Comparison of ENCODE assay signal across 20 mouse cellular contexts in the genomic region with DNA sequence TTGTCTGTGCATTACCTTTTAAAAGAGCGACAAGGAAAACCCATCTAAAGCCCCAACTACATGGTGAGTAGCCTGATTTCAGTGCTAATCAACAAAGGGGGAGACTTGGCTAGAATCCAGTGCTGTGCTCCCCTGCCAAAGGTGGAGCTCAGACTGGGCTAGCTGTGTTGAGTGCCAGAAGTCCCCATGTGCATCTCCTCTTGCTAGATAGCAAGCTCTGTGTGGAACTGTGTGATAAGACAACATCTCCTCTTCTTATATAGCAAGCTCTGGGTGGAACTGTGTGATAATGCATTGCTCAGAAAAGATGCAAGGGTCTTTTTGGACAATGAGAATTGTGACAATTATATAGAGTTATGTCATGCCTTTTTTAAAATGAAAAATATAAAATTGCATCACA.
A peak's percentile ranks its signal among the peaks of the same experiment; 100 is the strongest.
DNase-seq lines count a peak whose midpoint lies in the region; ATAC-seq and TF ChIP-seq lines count a peak whose summit lies in the region.
"Had no signal": no experiment of that assay in that cellular context is flagged by ENCODE, and none has a peak within 500 bp of the region (broad histone marks: within the 10 kb centered on the region; RNA-seq: fewer than 3 reads in every experiment).

No protein-coding gene starts in this region.

- no peaks in the 10 kb centered on the region for H3K27me3 ChIP-seq in liver, embryonic 15.5 days
- H3K27me3 ChIP-seq in liver, postnatal 0 days (ENCODE audit: insufficient read depth, low read length): no peaks in the 10 kb centered on the region
- H3K27me3 ChIP-seq in midbrain, embryonic 11.5 days (ENCODE audit: control insufficient read depth, insufficient read depth, low read length): no peaks in the 10 kb centered on the region
- H3K27me3 ChIP-seq: embryonic facial prominence, embryonic 15.5 days; forebrain, embryonic 12.5 days; heart, embryonic 13.5 days; hindbrain, embryonic 12.5 days had no signal

- 60% methylated on average over 1 of the region's 1 CpGs for WGBS in liver, embryonic 15.5 days (ENCODE audit: insufficient replicate concordance)
- WGBS in liver, postnatal 0 days (ENCODE audit: insufficient replicate concordance): 67% methylated on average over 1 of the region's 1 CpGs
- WGBS in midbrain, embryonic 11.5 days: 74% methylated on average over 1 of the region's 1 CpGs

- TF ChIP-seq EP300 in liver, postnatal 0 days (IDR thresholded peaks at IDR 0.05; ENCODE audit: low read depth): no peak

- TF ChIP-seq CTCF in liver, postnatal 0 days (IDR thresholded peaks at IDR 0.05; ENCODE audit: low read depth): no peak

- no peak for DNase-seq in liver, postnatal 0 days
- DNase-seq in T-cell, adult 2 months (ENCODE audit: low spot score): no peak
- DNase-seq in midbrain, embryonic 11.5 days (ENCODE audit: low spot score, missing footprints): no peak
- DNase-seq: adrenal gland, postnatal 10 days; cerebellum, adult 18-20 months; cerebellum, adult 9-11 months; cerebellum, postnatal 36 days; gastrocnemius, adult 2 months; gastrocnemius, postnatal 25 days; heart, postnatal 4 days had no signal

- H3K4me1 ChIP-seq in liver, embryonic 15.5 days (replicated peaks): no peaks in the 10 kb centered on the region
- no peaks in the 10 kb centered on the region for H3K4me1 ChIP-seq in liver, postnatal 0 days (ENCODE audit: insufficient read depth)
- H3K4me1 ChIP-seq in midbrain, embryonic 11.5 days (ENCODE audit: control insufficient read depth, insufficient read depth, low read length): no peaks in the 10 kb centered on the region
- H3K4me1 ChIP-seq: embryonic facial prominence, embryonic 15.5 days; forebrain, embryonic 12.5 days; heart, embryonic 13.5 days; hindbrain, embryonic 12.5 days had no signal

- ATAC-seq in liver, embryonic 15.5 days (ENCODE audit: insufficient read depth): 0 out of 2 replicates have a peak, but pooled peaks have one; percentile 22
- no peak for ATAC-seq in liver, postnatal 0 days
- ATAC-seq in common myeloid progenitor, adult 5-6 weeks (replicated peaks; ENCODE audit: low read depth, poor library complexity, severe bottlenecking): peak; percentile 86
- peak; percentile 94 for ATAC-seq in megakaryocyte progenitor cell, adult 5-6 weeks (replicated peaks; ENCODE audit: poor library complexity)
- no peak for ATAC-seq in midbrain, embryonic 11.5 days (ENCODE audit: low FRiP score)
- ATAC-seq: forebrain, embryonic 16.5 days; hindbrain, embryonic 16.5 days; inflammation-experienced regulatory T-cells, adult 6 months had no signal

- no peak overlapping the region for H3K9ac ChIP-seq in liver, embryonic 15.5 days
- H3K9ac ChIP-seq in liver, postnatal 0 days (replicated peaks): no peak overlapping the region
- no peak overlapping the region for H3K9ac ChIP-seq in midbrain, embryonic 11.5 days (ENCODE audit: low read length)
- H3K9ac ChIP-seq: embryonic facial prominence, embryonic 15.5 days; forebrain, embryonic 12.5 days; heart, embryonic 13.5 days; hindbrain, embryonic 12.5 days had no signal

- no peak overlapping the region for H3K4me2 ChIP-seq in liver, embryonic 15.5 days
- no peak overlapping the region for H3K4me2 ChIP-seq in liver, postnatal 0 days (ENCODE audit: low read depth, low read length)
- H3K4me2 ChIP-seq in midbrain, embryonic 11.5 days: no peak overlapping the region
- H3K4me2 ChIP-seq: embryonic facial prominence, embryonic 15.5 days; forebrain, embryonic 12.5 days; heart, embryonic 13.5 days; hindbrain, embryonic 12.5 days had no signal

- H3K9me3 ChIP-seq in liver, embryonic 15.5 days (replicated peaks): no peaks in the 10 kb centered on the region
- H3K9me3 ChIP-seq in liver, postnatal 0 days (ENCODE audit: low read length): peaks cover 3% of the 10 kb centered on the region; the same call in 1 of the 2 replicates
- peaks cover 5% of the 10 kb centered on the region; the same call in 1 of the 2 replicates for H3K9me3 ChIP-seq in midbrain, embryonic 11.5 days (ENCODE audit: control insufficient read depth, low read length)
- H3K9me3 ChIP-seq: embryonic facial prominence, embryonic 15.5 days had no signal

- no peak overlapping the region for H3K27ac ChIP-seq in liver, embryonic 15.5 days (replicated peaks)
- H3K27ac ChIP-seq in liver, postnatal 0 days (ENCODE audit: low read depth): no peak overlapping the region
- no peak overlapping the region for H3K27ac ChIP-seq in midbrain, embryonic 11.5 days (ENCODE audit: low read depth, low read length)
- H3K27ac ChIP-seq: embryonic facial prominence, embryonic 15.5 days; forebrain, embryonic 12.5 days; gastrocnemius, adult 2 months; heart, embryonic 13.5 days; hindbrain, embryonic 12.5 days had no signal

- no peaks in the 10 kb centered on the region for H3K36me3 ChIP-seq in liver, embryonic 15.5 days (replicated peaks)
- no peaks in the 10 kb centered on the region for H3K36me3 ChIP-seq in liver, postnatal 0 days (replicated peaks; ENCODE audit: insufficient read depth, low read length)
- H3K36me3 ChIP-seq in midbrain, embryonic 11.5 days (ENCODE audit: control insufficient read depth, insufficient read depth, low read length): no peaks in the 10 kb centered on the region
- H3K36me3 ChIP-seq: embryonic facial prominence, embryonic 15.5 days; forebrain, embryonic 12.5 days; heart, embryonic 13.5 days; hindbrain, embryonic 12.5 days had no signal

- H3K4me3 ChIP-seq in liver, embryonic 15.5 days (replicated peaks): no peak overlapping the region
- H3K4me3 ChIP-seq in liver, postnatal 0 days (ENCODE audit: low read depth, low read length): no peak overlapping the region
- no peak overlapping the region for H3K4me3 ChIP-seq in midbrain, embryonic 11.5 days (ENCODE audit: low read depth, low read length)
- H3K4me3 ChIP-seq: embryonic facial prominence, embryonic 15.5 days; forebrain, embryonic 12.5 days; gastrocnemius, adult 2 months; heart, embryonic 13.5 days; hindbrain, embryonic 12.5 days had no signal

Comparison
In these comparisons a context has a peak if more than half of its experiments do, and no peak if none do; other contexts are left out.
1. ATAC-seq: peak in liver, embryonic 15.5 days (single experiment), common myeloid progenitor, adult 5-6 weeks (single experiment) and megakaryocyte progenitor cell, adult 5-6 weeks (single experiment); none in liver, postnatal 0 days (single experiment) and midbrain, embryonic 11.5 days (single experiment).